Mouse (Mus musculus) gastrocnemius, adult 2 months (tissue): ENCODE measurements around the gene Cope. TPM values are rescaled to one million over a fixed set of nuclear protein-coding genes. Genes with fewer than 3 reads are reported as not detected.

Experiments
- DNase-seq: peaks from one replicate; pipeline ENCODE4 v3.0.0; 2022
- H3K27ac ChIP-seq: fragments of 200-600 bp; 2 replicates; pipeline ENCODE4 v1.8.1; 2022; ENCODE audit warnings: mild to moderate bottlenecking
- H3K4me3 ChIP-seq: fragments of 200-600 bp; 2 replicates; pipeline ENCODE4 v1.8.1; 2022; ENCODE audit warnings: mild to moderate bottlenecking, moderate library complexity
- CTCF ChIP-seq: fragments of 200-600 bp; IDR thresholded peaks from 2 replicates; pipeline ENCODE4 v1.8.1; 2022; ENCODE audit warnings: antibody characterized with exemption, mild to moderate bottlenecking, moderate library complexity
- intact Hi-C: fragments of 180-260 bp; cut with DNase I; formaldehyde crosslinking; loops from one replicate; pipeline ENCODE4 v1.15.1; 2025
- total RNA-seq, 2 experiments: library from RNA; stranded (reverse); gene quantifications; 2 replicates each; pipeline ENCODE4 v1.2.3; 2021

Cope gene
- total RNA-seq, 2 experiments from 2014 or later, result 118 to 128 TPM

GRCm38 (mm10) chr8:70340659-70341058, 38.3 kb downstream of the Cope start:
- TF ChIP-seq CTCF, result no peak
- intact Hi-C loops, result loop anchor here (5.0 kb wide), 1 partner anchor 167 kb away; the partner anchor contains the start of gene Rex1bd
- peak; percentile 44 for DNase-seq
- Histone ChIP-seq H3K4me3 (no peak overlapping the region), H3K27ac (peak overlapping the region; percentile 66)

DNA sequence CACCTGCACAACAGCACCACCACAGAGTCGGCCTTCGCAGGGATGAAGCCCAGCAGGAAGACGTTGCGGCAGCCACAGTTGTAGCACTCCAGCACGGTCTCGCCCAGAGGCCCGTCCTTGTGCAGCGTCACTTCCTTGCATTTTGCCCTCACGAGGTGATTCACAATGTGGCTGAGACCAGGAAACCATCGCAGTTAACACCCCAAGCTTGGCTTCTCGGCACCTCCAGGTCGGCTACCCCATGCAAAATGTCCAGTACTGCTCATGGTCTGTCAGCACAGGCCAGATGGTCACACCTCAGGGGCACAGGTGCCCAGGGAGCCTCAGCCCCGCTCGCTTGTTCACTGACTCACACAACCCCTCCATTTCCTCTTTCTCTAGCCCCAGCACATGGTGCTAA, 39.7 kb downstream of the Cope start:
- no peak for DNase-seq
- no peak overlapping the region for H3K27ac ChIP-seq
- no peak for TF ChIP-seq CTCF
- intact Hi-C loops, result loop anchor here (5.0 kb wide), 1 partner anchor 165 kb away; the partner anchor contains the start of gene Rex1bd
- no peak overlapping the region for H3K4me3 ChIP-seq

- no peak for TF ChIP-seq CTCF
- no peak overlapping the region for H3K4me3 ChIP-seq
- 0 out of 2 replicates have a peak overlapping the region, but pooled peaks have one; percentile 16 for H3K27ac ChIP-seq
- DNase-seq, result no peak
- intact Hi-C loops, result loop anchor here (5.0 kb wide), 1 partner anchor 164 kb away; the partner anchor contains the start of gene Rex1bd
These were observed 40.8 kb downstream of the Cope start for GRCm38 (mm10) chr8:70343076-70343475.

DNA sequence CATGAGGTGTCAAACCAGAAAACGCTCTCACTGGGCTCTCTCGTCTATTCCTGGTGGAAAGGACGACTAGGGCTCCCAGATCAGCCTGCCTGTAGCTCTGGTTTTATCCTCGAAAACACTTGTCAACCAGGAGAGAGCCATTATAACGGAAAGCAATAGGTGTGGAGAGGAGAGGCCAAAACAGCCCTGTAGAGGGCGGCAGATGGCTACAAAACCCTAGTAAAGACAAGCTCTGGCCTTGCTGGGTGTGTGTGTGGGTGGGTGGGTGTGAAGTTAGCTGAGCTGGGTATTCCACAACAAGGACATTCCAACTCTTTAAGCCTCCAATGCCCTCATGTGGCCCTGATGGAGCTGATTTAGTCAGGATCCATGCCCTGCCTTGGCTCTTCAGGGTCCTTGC, 41.4 kb downstream of the Cope start:
- peak; percentile 61 for TF ChIP-seq CTCF
- peak; percentile 52 for DNase-seq
- Histone ChIP-seq H3K27ac (no peak overlapping the region), H3K4me3 (no peak overlapping the region)
- intact Hi-C loops, result loop anchor here (5.0 kb wide), 1 partner anchor 164 kb away; the partner anchor contains the start of gene Rex1bd

GRCm38 (mm10) chr8:70344279-70344678, 42.0 kb downstream of the Cope start:
- intact Hi-C loops, result loop anchor here (5.0 kb wide), 1 partner anchor 163 kb away; the partner anchor contains the start of gene Rex1bd
- H3K27ac ChIP-seq, result no peak overlapping the region
- no peak overlapping the region for H3K4me3 ChIP-seq
- TF ChIP-seq CTCF, result no peak
- no peak for DNase-seq

DNA sequence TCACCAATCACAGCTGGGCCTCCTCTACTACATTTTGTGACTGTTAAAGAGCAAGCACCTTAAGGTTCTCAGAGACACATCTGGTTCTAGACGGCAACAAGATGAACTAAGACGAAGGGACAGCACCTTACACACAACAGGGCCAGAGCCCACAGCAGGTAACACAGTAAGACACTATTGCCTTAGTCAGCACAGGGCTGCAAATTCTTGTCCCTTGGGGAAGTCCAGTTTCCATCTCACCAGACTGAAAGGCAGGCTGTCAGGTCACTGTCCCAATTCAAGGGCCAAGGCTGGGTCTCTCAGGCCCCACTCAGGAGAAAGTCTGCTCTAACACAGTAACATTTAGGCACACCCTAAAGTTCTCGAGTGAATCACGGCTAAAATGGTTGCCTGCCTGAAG, 45.1 kb downstream of the Cope start:
- Histone ChIP-seq H3K27ac (peak overlapping the region; percentile 74), H3K4me3 (no peak overlapping the region)
- intact Hi-C loops, result no loop called here
- DNase-seq, result no peak
- no peak for TF ChIP-seq CTCF

DNA sequence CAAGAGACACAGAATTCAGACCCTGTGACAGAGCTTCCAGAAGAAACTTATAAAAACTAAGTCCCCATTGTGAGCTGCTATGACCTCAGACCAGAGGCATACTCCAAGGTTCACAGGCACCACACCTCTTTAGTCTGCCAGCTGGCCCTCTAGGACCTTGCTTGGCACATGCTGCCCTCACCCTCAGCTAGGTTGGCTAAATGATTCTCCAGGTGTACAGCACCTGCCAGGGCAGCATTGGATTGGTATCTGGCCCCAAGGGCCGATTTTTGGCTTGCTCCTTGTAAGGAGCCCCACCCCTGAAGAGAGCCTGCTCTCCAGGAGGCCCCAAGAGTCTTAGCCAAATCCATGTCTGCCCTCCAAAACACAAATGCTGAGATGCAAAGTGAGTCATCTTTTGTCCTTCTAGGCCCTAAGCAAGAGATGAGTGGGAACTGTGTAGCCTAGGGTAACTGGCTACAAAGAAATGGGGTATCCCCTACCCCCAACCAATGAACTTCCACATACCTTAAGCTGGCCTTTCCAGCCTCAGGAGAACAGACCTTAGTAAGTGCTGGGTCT, 45.6 kb downstream of the Cope start:
- H3K27ac ChIP-seq, result peak overlapping the region; percentile 74
- TF ChIP-seq CTCF, result no peak
- DNase-seq, result no peak
- intact Hi-C loops, result no loop called here
- H3K4me3 ChIP-seq, result no peak overlapping the region; the same call in none of the 2 replicates

DNA sequence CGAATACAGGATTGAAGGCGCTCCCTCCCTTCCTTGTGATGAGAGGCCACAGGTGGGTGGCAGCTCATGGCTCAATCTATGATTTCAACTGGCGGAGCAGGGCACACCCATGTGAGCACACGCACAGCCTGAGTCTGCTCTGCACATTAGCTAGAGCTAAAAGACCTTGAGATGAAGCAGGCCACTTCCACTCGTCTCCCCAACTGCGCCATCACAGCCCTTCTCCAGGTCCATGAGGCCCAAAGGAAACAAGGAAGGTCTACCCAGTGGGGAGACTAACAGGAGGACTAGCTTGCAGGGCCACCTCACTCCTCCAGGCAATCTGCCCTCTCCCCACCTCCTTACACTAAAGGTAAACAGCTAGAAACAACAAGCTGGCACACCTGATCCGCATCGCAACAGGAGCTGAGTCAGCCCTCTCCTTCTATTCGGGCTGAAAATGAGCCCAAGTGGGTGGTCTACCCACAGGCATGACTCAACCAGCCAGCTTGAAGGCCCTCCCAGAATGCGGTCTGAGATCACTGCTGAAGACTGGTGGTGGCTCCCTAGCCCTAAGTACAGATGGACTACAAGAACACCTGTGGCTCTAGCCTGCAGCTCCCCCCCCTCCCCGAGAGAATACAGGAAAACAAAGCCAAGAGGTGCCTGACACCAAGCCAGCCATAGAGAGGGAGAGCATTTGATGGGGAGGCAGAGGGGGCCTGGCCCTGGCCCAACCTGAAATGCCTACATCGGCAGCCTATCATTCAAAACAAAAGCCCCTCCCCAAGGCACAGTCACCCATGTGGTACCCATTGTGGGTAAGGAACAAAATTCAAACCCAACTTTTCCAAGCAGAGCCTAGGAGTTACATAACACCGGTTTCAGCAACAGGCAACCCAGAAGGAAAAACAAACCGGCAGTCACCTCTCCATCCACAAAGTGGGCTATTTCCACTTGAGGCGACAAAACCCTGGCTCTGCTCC, 49.0 kb downstream of the Cope start:
- TF ChIP-seq CTCF, result no peak
- intact Hi-C loops, result no loop called here
- Histone ChIP-seq H3K27ac (peak overlapping the region; percentile 90), H3K4me3 (peak overlapping the region; percentile 98)
- DNase-seq, result no peak

- TF ChIP-seq CTCF, result no peak
- no peak for DNase-seq
- H3K27ac ChIP-seq, result peak overlapping the region; percentile 90
- intact Hi-C loops, result no loop called here
- H3K4me3 ChIP-seq, result peak overlapping the region; percentile 98
These were observed 49.7 kb downstream of the Cope start for GRCm38 (mm10) chr8:70352000-70352384.

GRCm38 (mm10) chr8:70352657-70353151, 50.4 kb downstream of the Cope start:
- TF ChIP-seq CTCF, result no peak
- Histone ChIP-seq H3K27ac (peak overlapping the region; percentile 90), H3K4me3 (peak overlapping the region; percentile 98)
- intact Hi-C loops, result no loop called here
- no peak for DNase-seq

DNA sequence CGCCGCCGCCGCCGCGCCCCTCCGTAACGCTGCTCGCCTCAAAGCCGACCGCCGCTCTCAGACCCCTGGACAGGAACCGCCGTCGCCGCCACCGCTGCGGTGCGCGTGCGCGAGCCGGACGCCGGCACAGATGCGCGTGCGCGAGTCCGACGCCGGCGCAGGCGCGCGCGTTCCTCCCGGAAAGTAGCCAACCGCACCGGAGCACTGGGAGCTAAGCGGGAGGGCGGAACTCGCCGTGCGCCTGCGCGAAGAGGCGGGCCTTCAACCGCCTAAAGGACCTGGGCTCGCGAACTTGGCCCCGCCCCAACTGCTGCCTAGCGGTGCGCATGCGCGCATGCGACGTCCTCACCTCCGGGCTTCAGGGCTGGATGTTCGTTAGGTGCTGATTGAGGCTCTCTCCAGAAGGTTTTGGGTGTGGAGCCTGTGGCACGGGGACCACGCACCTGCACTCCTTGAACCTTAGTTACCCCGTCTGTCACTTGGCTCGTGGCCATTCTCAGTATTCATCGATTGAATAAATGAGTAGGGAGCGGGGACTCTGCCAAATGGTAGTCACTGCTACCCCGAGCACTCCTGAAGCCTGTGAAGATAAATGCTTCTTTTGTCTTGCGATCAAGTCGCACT, 51.0 kb downstream of the Cope start, which contains the start of gene Upf1:
Upf1 (minus strand) TSS at position 85 of the 624 bp plus-strand sequence.
- Histone ChIP-seq H3K27ac (peak within 1 kb of the TSS; percentile 90), H3K4me3 (peak within 1 kb of the TSS; percentile 98)
- DNase-seq, result peak; percentile 100
- intact Hi-C loops, result no loop called here
- TF ChIP-seq CTCF, result no peak

DNA sequence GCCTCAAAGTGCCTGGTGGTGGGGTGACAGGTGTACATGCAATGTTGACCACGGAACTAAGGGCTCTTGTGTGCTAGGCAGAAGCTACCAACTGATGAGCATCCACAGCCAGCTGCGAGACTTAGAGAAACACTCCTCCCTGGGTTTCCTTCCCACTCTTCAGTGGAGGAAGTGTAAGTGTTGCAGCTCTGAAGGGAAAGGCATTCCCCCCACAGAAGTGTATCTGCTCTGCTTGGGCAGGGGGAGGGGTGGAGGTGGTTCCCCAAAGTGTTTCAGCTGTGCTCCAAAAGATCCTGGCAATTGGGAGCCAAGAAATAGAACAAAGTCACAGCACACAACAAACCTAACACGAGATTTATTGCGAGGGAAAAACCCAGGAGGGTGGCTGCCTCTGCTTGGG, 51.7 kb downstream of the Cope start:
- intact Hi-C loops, result no loop called here
- no peak for DNase-seq
- H3K27ac ChIP-seq, result peak overlapping the region; percentile 89
- TF ChIP-seq CTCF, result no peak
- H3K4me3 ChIP-seq, result peak overlapping the region; percentile 98

GRCm38 (mm10) chr8:70356111-70356510, 53.8 kb downstream of the Cope start:
- no peak overlapping the region for H3K27ac ChIP-seq
- no peak for DNase-seq
- intact Hi-C loops, result no loop called here
- no peak overlapping the region for H3K4me3 ChIP-seq
- TF ChIP-seq CTCF, result no peak
